12 mouse cellular contexts compared by ENCODE assay signal in genomic region chr11:119769666-119770065, GRCm38 (mm10).
DNase-seq lines count a peak whose midpoint lies in the region; ATAC-seq and TF ChIP-seq lines count a peak whose summit lies in the region.
"Had no signal": no experiment of that assay in that cellular context is flagged by ENCODE, and none has a peak within 500 bp of the region (broad histone marks: within the 10 kb centered on the region; RNA-seq: fewer than 3 reads in every experiment).

No protein-coding gene starts in this region.

- H3K9ac ChIP-seq in heart, adult 2 months (ENCODE audit: low read depth, low read length), result no peak overlapping the region
- H3K9ac ChIP-seq in liver, postnatal 0 days (replicated peaks), result no peak overlapping the region
- no peak overlapping the region for H3K9ac ChIP-seq in liver, embryonic 12.5 days
- H3K9ac ChIP-seq: kidney, embryonic 15.5 days; liver, embryonic 13.5 days had no signal

- no peak overlapping the region for H3K4me3 ChIP-seq in heart, adult 2 months
- no peak overlapping the region for H3K4me3 ChIP-seq in liver, postnatal 0 days (ENCODE audit: low read depth, low read length)
- no peak overlapping the region for H3K4me3 ChIP-seq in liver, embryonic 12.5 days
- H3K4me3 ChIP-seq in E14TG2a.4 (replicated peaks; ENCODE audit: low read length), result no peak overlapping the region
- H3K4me3 ChIP-seq: kidney, embryonic 15.5 days; liver, embryonic 13.5 days had no signal

- H3K4me2 ChIP-seq in liver, postnatal 0 days (ENCODE audit: low read depth, low read length), result no peak overlapping the region
- no peak overlapping the region for H3K4me2 ChIP-seq in liver, embryonic 12.5 days
- H3K4me2 ChIP-seq: kidney, embryonic 15.5 days; liver, embryonic 13.5 days had no signal

- no peaks in the 10 kb centered on the region; the same call in none of the 2 replicates for H3K4me1 ChIP-seq in heart, adult 2 months (ENCODE audit: control insufficient read depth, insufficient read depth, low read length)
- no peaks in the 10 kb centered on the region for H3K4me1 ChIP-seq in liver, postnatal 0 days (ENCODE audit: insufficient read depth)
- H3K4me1 ChIP-seq in liver, embryonic 12.5 days, result peaks cover 27% of the 10 kb centered on the region
- H3K4me1 ChIP-seq in E14TG2a.4 (replicated peaks; ENCODE audit: low read depth, low read length), result 0 out of 2 replicates have a peak, but pooled peaks cover 2% of the 10 kb centered on the region
- H3K4me1 ChIP-seq: kidney, embryonic 15.5 days had no signal

- intact Hi-C loops in heart, adult 2 months (cut with DNase I), result no loop called here

- no peaks in the 10 kb centered on the region for H3K36me3 ChIP-seq in heart, adult 2 months (ENCODE audit: control insufficient read depth, insufficient read depth, low read length)
- H3K36me3 ChIP-seq in liver, postnatal 0 days (replicated peaks; ENCODE audit: insufficient read depth, low read length), result no peaks in the 10 kb centered on the region; the same call in 1 of the 2 replicates
- H3K36me3 ChIP-seq in liver, embryonic 12.5 days, result peaks cover 33% of the 10 kb centered on the region
- H3K36me3 ChIP-seq in E14TG2a.4 (ENCODE audit: insufficient read depth, low read length), result peaks cover 56% of the 10 kb centered on the region

- H3K27ac ChIP-seq in heart, adult 2 months, result no peak overlapping the region
- H3K27ac ChIP-seq in liver, postnatal 0 days (ENCODE audit: low read depth), result no peak overlapping the region
- no peak overlapping the region for H3K27ac ChIP-seq in liver, embryonic 12.5 days
- H3K27ac ChIP-seq: kidney, embryonic 15.5 days; liver, embryonic 13.5 days had no signal

- DNase-seq in heart, adult 2 months, result no peak
- DNase-seq in heart, adult 9 months (ENCODE audit: low spot score in 2 of 2), result no peak
- no peak for DNase-seq in liver, postnatal 0 days
- DNase-seq in ZHBTc4 (ENCODE audit: low read depth, low spot score), result peak; percentile 17
- DNase-seq in adrenal gland, adult 2 months, result no peak
- no peak for DNase-seq in left cerebral cortex, adult 11 months (ENCODE audit: low spot score)
- DNase-seq: heart, postnatal 36 days; liver, embryonic 13.5 days had no signal

- no peak for ATAC-seq in liver, postnatal 0 days
- no peak for ATAC-seq in liver, embryonic 12.5 days
- ATAC-seq: CD4-positive, CD25-positive, alpha-beta regulatory T cell, adult 4 months had no signal

- no peaks in the 10 kb centered on the region for H3K79me2 ChIP-seq in heart, adult 2 months (replicated peaks; ENCODE audit: control insufficient read depth, insufficient read depth, low read length)

- no peak for TF ChIP-seq POLR2A in heart, adult 2 months (IDR thresholded peaks at IDR 0.05; ENCODE audit: insufficient read depth, low read depth, low read length)

- H3K9me3 ChIP-seq in liver, postnatal 0 days (ENCODE audit: low read length), result no peaks in the 10 kb centered on the region
- H3K9me3 ChIP-seq in liver, embryonic 12.5 days (replicated peaks), result no peaks in the 10 kb centered on the region
- no peaks in the 10 kb centered on the region for H3K9me3 ChIP-seq in E14TG2a.4 (ENCODE audit: low read length)
- H3K9me3 ChIP-seq: kidney, embryonic 15.5 days; liver, embryonic 13.5 days had no signal

- TF ChIP-seq EP300 in heart, adult 2 months (IDR thresholded peaks at IDR 0.05; ENCODE audit: insufficient read depth, low read depth, low read length), result no peak
- TF ChIP-seq EP300 in liver, postnatal 0 days (IDR thresholded peaks at IDR 0.05; ENCODE audit: low read depth), result no peak

- H3K27me3 ChIP-seq in heart, adult 2 months (ENCODE audit: control insufficient read depth, insufficient read depth, low read length), result no peaks in the 10 kb centered on the region
- H3K27me3 ChIP-seq in liver, postnatal 0 days (ENCODE audit: insufficient read depth, low read length), result no peaks in the 10 kb centered on the region
- H3K27me3 ChIP-seq in liver, embryonic 12.5 days (replicated peaks), result no peaks in the 10 kb centered on the region
- no peaks in the 10 kb centered on the region for H3K27me3 ChIP-seq in E14TG2a.4 (ENCODE audit: insufficient read depth, low read length)
- H3K27me3 ChIP-seq: kidney, embryonic 15.5 days; liver, embryonic 13.5 days had no signal

- TF ChIP-seq CTCF in heart, adult 2 months (IDR thresholded peaks at IDR 0.05), result peak; percentile 41
- TF ChIP-seq CTCF in liver, postnatal 0 days (IDR thresholded peaks at IDR 0.05; ENCODE audit: low read depth), result peak; percentile 47
- peak; percentile 27 for TF ChIP-seq CTCF in E14TG2a.4 (conservative IDR thresholded peaks at IDR 0.05; ENCODE audit: low read length)

- 74% methylated on average over 4 of the region's 4 CpGs for WGBS in heart, adult 2 months
- 73% methylated on average over 4 of the region's 4 CpGs for WGBS in liver, postnatal 0 days (ENCODE audit: insufficient replicate concordance)
- 62% methylated on average over 4 of the region's 4 CpGs for WGBS in liver, embryonic 12.5 days (ENCODE audit: insufficient replicate concordance)
